Mouse (Mus musculus) liver, postnatal 0 days (tissue): ENCODE measurements around the gene Clcn3.

Experiments used
- CTCF ChIP-seq: sonication (generic); IDR thresholded peaks from 2 replicates; pipeline ENCODE4 v1.5.1; 2016; ENCODE audit warnings: antibody characterized with exemption, low read depth
- EP300 ChIP-seq: IDR thresholded peaks from 2 replicates; pipeline ENCODE4 v1.6.1; 2016; ENCODE audit warnings: antibody characterized with exemption, low read depth, mild to moderate bottlenecking

- no peak for TF ChIP-seq CTCF
- TF ChIP-seq EP300 = no peak
Observed at GRCm38 (mm10) chr8:60912081-60912480, 71.0 kb downstream of the Clcn3 start.
